Mouse (Mus musculus): ENCODE results near the gene Nrxn2. TPM values are rescaled to one million over a fixed set of nuclear protein-coding genes. Genes with fewer than 3 reads are reported as not detected.

Nrxn2 gene
- polyA plus RNA-seq, 1 experiment from 2014 or later = 2.5 TPM

DNA sequence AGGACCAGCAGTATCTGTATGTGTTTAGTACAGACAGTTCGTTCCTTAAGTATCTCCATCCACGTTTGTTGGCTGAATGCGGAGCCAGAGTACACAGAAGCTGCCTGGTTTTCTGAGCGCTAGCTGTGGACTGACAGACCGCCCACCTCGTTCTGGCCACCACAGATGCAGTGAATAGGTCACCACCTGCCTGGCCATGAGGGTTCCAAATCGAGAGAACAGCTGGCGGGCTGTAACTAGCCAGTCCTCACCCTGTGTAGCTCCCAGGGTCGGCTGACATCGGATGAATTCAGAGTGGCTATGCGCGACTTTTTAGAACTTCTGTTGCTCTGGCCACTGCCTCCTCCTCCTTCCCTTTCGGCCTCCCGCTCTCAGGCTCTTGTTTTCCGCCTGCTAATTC lies 56.2 kb downstream of the Nrxn2 start:
- Histone ChIP-seq H3K4me1 (ENCODE audit: control insufficient read depth, insufficient read depth, low read length) (0 out of 2 replicates have a peak, but pooled peaks cover 4% of the 10 kb centered on the region), H3K9me3 (ENCODE audit: control insufficient read depth, low read depth, low read length) (no peaks in the 10 kb centered on the region), H3K4me3 (ENCODE audit: low read depth, low read length) (no peak overlapping the region), H3K27ac (ENCODE audit: low read length) (no peak overlapping the region), H3K36me3 (ENCODE audit: control insufficient read depth, insufficient read depth, low read length) (no peaks in the 10 kb centered on the region), H3K9ac (replicated peaks; ENCODE audit: low read depth, low read length) (no peak overlapping the region), H3K27me3 (ENCODE audit: control insufficient read depth, insufficient read depth, low read length) (no peaks in the 10 kb centered on the region), H3K4me2 (replicated peaks; ENCODE audit: low read depth, low read length) (no peak overlapping the region)
- 38% methylated on average over 15 of the region's 15 CpGs for WGBS
- ATAC-seq (ENCODE audit: insufficient number of reproducible peaks, insufficient read depth, low FRiP score, low read depth) = no peak

DNA sequence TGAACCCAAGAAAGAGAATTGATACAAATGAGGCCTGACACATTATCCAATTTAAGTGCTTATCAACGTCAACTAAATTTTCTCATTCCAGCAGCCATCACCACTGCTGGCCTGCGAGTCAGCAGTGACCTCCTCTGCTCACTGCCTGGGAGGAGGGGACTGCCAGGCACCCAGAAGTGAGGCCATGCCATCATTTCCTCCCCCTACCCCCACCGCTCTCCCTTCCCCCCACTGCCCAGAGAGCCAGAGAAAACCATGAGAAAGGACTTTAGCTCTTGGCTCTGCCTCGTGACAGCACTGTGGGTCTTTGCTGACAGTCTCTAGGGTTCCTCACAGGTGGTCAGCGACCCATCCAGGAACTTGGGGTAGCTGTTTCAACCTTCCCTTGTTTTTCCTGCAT lies 56.6 kb downstream of the Nrxn2 start:
- Histone ChIP-seq H3K27ac (ENCODE audit: low read length) (no peak overlapping the region), H3K9me3 (ENCODE audit: control insufficient read depth, low read depth, low read length) (no peaks in the 10 kb centered on the region), H3K36me3 (ENCODE audit: control insufficient read depth, insufficient read depth, low read length) (no peaks in the 10 kb centered on the region), H3K4me3 (ENCODE audit: low read depth, low read length) (no peak overlapping the region), H3K4me1 (ENCODE audit: control insufficient read depth, insufficient read depth, low read length) (0 out of 2 replicates have a peak, but pooled peaks cover 4% of the 10 kb centered on the region), H3K27me3 (ENCODE audit: control insufficient read depth, insufficient read depth, low read length) (no peaks in the 10 kb centered on the region), H3K9ac (replicated peaks; ENCODE audit: low read depth, low read length) (no peak overlapping the region), H3K4me2 (replicated peaks; ENCODE audit: low read depth, low read length) (no peak overlapping the region)
- 41% methylated on average over 5 of the region's 5 CpGs for WGBS
- no peak for ATAC-seq (ENCODE audit: insufficient number of reproducible peaks, insufficient read depth, low FRiP score, low read depth)

DNA sequence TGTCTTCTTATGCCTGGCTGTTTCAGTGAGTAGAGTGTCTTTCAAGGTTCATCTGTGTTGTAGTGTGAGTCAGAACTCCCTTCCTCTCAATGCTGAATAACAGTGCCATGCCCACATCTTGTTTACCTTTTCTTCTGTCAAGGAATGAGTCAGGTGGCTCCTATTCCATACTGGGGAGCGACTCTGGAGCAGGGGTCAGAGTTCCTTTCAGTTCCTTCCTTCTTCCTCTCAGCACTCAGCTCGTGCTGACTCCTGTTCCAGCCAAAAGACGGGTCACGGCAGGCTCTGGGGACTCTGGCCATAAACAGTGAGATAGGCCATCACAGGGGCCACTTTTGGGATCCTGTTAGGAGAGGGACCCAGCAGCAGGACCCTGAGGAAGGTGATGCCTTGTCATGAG lies 58.5 kb downstream of the Nrxn2 start:
- WGBS = 41% methylated on average over 4 of the region's 4 CpGs
- peak; percentile 54 for ATAC-seq (ENCODE audit: insufficient number of reproducible peaks, insufficient read depth, low FRiP score, low read depth)
- no peak overlapping the region for H3K9ac ChIP-seq (replicated peaks; ENCODE audit: low read depth, low read length)
- no peaks in the 10 kb centered on the region for H3K9me3 ChIP-seq (ENCODE audit: control insufficient read depth, low read depth, low read length)
- H3K27ac ChIP-seq (ENCODE audit: low read length) = no peak overlapping the region
- H3K4me1 ChIP-seq (ENCODE audit: control insufficient read depth, insufficient read depth, low read length) = 0 out of 2 replicates have a peak, but pooled peaks cover 4% of the 10 kb centered on the region
- H3K4me3 ChIP-seq (ENCODE audit: low read depth, low read length) = no peak overlapping the region
- no peak overlapping the region for H3K4me2 ChIP-seq (replicated peaks; ENCODE audit: low read depth, low read length)
- no peaks in the 10 kb centered on the region for H3K36me3 ChIP-seq (ENCODE audit: control insufficient read depth, insufficient read depth, low read length)
- H3K27me3 ChIP-seq (ENCODE audit: control insufficient read depth, insufficient read depth, low read length) = no peaks in the 10 kb centered on the region

DNA sequence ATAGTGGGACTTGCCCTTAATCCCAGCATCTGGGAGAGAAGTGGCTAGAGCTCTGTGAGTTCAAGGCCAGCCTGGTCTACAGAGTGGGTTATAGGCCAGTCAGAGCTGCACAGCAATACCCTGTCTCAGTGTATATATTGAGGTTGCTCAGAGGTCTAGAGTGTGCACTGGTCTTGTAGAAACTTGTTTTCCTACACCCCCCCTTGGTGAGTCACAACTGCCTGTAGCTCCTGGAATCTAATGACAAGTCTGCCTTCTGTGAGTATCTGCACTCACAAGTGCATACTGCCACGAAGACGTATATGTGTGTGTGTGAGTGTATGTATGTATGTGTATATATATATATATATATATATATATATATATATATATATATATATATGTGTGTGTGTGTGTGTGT lies 60.0 kb downstream of the Nrxn2 start:
- Histone ChIP-seq H3K4me3 (ENCODE audit: low read depth, low read length) (no peak overlapping the region), H3K4me1 (ENCODE audit: control insufficient read depth, insufficient read depth, low read length) (0 out of 2 replicates have a peak, but pooled peaks cover 4% of the 10 kb centered on the region), H3K9me3 (ENCODE audit: control insufficient read depth, low read depth, low read length) (no peaks in the 10 kb centered on the region), H3K9ac (replicated peaks; ENCODE audit: low read depth, low read length) (no peak overlapping the region), H3K4me2 (replicated peaks; ENCODE audit: low read depth, low read length) (no peak overlapping the region), H3K27ac (ENCODE audit: low read length) (no peak overlapping the region), H3K27me3 (ENCODE audit: control insufficient read depth, insufficient read depth, low read length) (no peaks in the 10 kb centered on the region), H3K36me3 (ENCODE audit: control insufficient read depth, insufficient read depth, low read length) (no peaks in the 10 kb centered on the region)
- ATAC-seq (ENCODE audit: insufficient number of reproducible peaks, insufficient read depth, low FRiP score, low read depth) = no peak
- 82% methylated on average over 2 of the region's 2 CpGs for WGBS

DNA sequence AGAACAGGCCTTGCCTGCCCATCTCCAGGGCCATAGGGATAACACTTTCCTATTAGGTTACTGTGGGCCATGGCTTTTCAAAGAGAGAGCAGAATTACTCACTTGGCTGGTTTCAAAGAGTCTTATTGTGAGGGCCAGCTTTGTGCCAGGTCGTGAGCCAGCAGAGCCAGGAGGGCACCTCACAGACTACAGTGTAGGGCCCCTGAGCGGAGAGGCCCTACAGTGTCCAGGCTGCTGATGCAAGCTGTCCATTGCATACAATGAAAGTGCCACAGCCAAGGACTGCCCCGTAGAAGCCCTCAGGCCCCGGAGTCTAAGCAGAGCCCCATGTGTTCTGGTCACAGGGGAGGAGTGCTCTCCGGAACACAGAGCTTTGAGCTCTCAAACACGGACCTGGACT lies 64.4 kb downstream of the Nrxn2 start:
- no peak overlapping the region for H3K4me3 ChIP-seq (ENCODE audit: low read depth, low read length)
- H3K9ac ChIP-seq (replicated peaks; ENCODE audit: low read depth, low read length) = no peak overlapping the region
- H3K4me1 ChIP-seq (ENCODE audit: control insufficient read depth, insufficient read depth, low read length) = no peaks in the 10 kb centered on the region
- H3K4me2 ChIP-seq (replicated peaks; ENCODE audit: low read depth, low read length) = no peak overlapping the region
- H3K27ac ChIP-seq (ENCODE audit: low read length) = no peak overlapping the region
- ATAC-seq (ENCODE audit: insufficient number of reproducible peaks, insufficient read depth, low FRiP score, low read depth) = no peak
- no peaks in the 10 kb centered on the region for H3K27me3 ChIP-seq (ENCODE audit: control insufficient read depth, insufficient read depth, low read length)
- H3K9me3 ChIP-seq (ENCODE audit: control insufficient read depth, low read depth, low read length) = no peaks in the 10 kb centered on the region
- WGBS = 86% methylated on average over 6 of the region's 6 CpGs
- H3K36me3 ChIP-seq (ENCODE audit: control insufficient read depth, insufficient read depth, low read length) = no peaks in the 10 kb centered on the region

DNA sequence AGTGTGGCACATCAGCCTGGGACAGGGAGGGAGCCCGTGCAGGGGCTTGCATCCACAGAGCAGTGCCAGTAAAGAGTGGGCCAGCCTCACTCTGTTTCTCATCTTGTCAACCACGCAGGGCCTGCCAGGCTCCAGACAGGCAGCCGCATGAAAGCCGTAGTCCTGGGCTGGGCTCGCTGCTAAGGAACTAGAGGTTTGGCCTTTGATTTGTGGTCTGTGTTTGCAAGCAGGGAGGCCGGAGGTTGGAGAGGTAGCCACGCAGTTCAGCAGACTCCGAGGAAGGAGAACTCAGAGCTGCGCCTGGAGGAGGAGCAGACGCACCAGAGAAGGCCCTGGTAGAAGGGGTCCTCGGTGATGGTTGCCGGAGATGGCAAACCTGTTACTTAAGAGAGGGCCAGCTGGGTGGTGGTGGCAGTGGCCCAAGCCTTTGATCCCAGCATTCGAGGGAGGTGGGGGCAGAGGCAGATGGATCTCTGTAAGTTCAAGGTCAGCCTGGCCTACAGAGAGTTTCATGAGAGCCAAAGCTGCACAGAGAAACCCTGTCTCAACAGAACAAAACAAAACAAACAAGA lies 66.6 kb downstream of the Nrxn2 start:
- Histone ChIP-seq H3K4me3 (ENCODE audit: low read depth, low read length) (no peak overlapping the region), H3K27ac (ENCODE audit: low read length) (no peak overlapping the region), H3K36me3 (ENCODE audit: control insufficient read depth, insufficient read depth, low read length) (no peaks in the 10 kb centered on the region), H3K9ac (replicated peaks; ENCODE audit: low read depth, low read length) (no peak overlapping the region), H3K9me3 (ENCODE audit: control insufficient read depth, low read depth, low read length) (no peaks in the 10 kb centered on the region), H3K4me2 (replicated peaks; ENCODE audit: low read depth, low read length) (no peak overlapping the region), H3K27me3 (ENCODE audit: control insufficient read depth, insufficient read depth, low read length) (no peaks in the 10 kb centered on the region), H3K4me1 (ENCODE audit: control insufficient read depth, insufficient read depth, low read length) (no peaks in the 10 kb centered on the region)
- ATAC-seq (ENCODE audit: insufficient number of reproducible peaks, insufficient read depth, low FRiP score, low read depth) = no peak
- 78% methylated on average over 13 of the region's 13 CpGs for WGBS

DNA sequence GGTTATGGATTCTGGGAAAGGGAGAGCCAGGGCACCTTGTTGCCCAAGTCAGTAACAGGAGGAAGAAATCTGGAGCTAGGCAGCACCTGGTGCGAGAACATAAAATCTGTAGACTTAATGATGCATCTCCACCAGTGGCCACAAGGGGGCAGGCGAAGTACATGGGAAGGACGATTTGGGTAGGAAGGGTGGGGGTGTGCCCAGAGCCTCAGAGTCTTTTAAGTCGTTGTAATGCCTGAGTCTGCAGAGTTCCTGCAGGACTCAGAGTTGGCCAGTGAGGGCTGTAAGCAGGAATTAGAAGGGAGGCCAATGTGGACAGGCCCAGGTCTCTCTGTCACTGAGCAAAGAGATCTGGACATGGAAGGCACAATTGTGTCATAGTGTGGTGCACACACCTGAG lies 70.5 kb downstream of the Nrxn2 start:
- WGBS = 0% methylated on average over 4 of the region's 4 CpGs

DNA sequence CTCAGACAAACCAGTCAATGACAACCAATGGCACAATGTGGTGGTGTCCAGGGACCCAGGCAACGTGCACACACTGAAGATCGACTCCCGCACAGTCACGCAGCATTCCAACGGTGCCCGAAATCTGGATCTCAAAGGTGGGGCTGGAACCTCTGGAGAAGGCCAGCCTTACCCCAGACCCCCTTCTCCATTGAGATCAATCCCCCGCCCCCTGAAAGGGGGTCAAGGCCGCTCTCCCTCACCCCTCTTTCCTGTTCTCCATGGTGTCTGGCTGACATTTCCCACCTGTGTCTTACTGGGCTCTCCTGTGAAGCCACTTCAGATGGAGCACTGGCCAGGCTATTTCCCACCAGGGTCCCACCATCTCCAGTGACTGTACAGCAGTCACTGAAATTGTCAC lies 73.0 kb downstream of the Nrxn2 start:
- H3K36me3 ChIP-seq (ENCODE audit: control insufficient read depth, insufficient read depth, low read length) = no peaks in the 10 kb centered on the region
- no peak overlapping the region for H3K4me2 ChIP-seq (replicated peaks; ENCODE audit: low read depth, low read length)
- no peak overlapping the region for H3K27ac ChIP-seq (ENCODE audit: low read length)
- no peak overlapping the region for H3K9ac ChIP-seq (replicated peaks; ENCODE audit: low read depth, low read length)
- H3K4me1 ChIP-seq (ENCODE audit: control insufficient read depth, insufficient read depth, low read length) = no peaks in the 10 kb centered on the region
- ATAC-seq (ENCODE audit: insufficient number of reproducible peaks, insufficient read depth, low FRiP score, low read depth) = no peak
- H3K9me3 ChIP-seq (ENCODE audit: control insufficient read depth, low read depth, low read length) = no peaks in the 10 kb centered on the region
- H3K27me3 ChIP-seq (ENCODE audit: control insufficient read depth, insufficient read depth, low read length) = peaks cover 12% of the 10 kb centered on the region; the same call in 1 of the 2 replicates
- 71% methylated on average over 8 of the region's 8 CpGs for WGBS
- H3K4me3 ChIP-seq (ENCODE audit: low read depth, low read length) = no peak overlapping the region

More for the DNA sequence above, 70.5 kb downstream of the Nrxn2 start:
- H3K27ac ChIP-seq (ENCODE audit: low read length) = no peak overlapping the region
- H3K36me3 ChIP-seq (ENCODE audit: control insufficient read depth, insufficient read depth, low read length) = no peaks in the 10 kb centered on the region
- 0 out of 2 replicates have a peak, but pooled peaks cover 7% of the 10 kb centered on the region for H3K27me3 ChIP-seq (ENCODE audit: control insufficient read depth, insufficient read depth, low read length)
- no peak for ATAC-seq (ENCODE audit: insufficient number of reproducible peaks, insufficient read depth, low FRiP score, low read depth)
- no peak overlapping the region for H3K4me3 ChIP-seq (ENCODE audit: low read depth, low read length)
- H3K9me3 ChIP-seq (ENCODE audit: control insufficient read depth, low read depth, low read length) = no peaks in the 10 kb centered on the region
- H3K4me1 ChIP-seq (ENCODE audit: control insufficient read depth, insufficient read depth, low read length) = no peaks in the 10 kb centered on the region
- H3K9ac ChIP-seq (replicated peaks; ENCODE audit: low read depth, low read length) = no peak overlapping the region
- H3K4me2 ChIP-seq (replicated peaks; ENCODE audit: low read depth, low read length) = no peak overlapping the region

DNA sequence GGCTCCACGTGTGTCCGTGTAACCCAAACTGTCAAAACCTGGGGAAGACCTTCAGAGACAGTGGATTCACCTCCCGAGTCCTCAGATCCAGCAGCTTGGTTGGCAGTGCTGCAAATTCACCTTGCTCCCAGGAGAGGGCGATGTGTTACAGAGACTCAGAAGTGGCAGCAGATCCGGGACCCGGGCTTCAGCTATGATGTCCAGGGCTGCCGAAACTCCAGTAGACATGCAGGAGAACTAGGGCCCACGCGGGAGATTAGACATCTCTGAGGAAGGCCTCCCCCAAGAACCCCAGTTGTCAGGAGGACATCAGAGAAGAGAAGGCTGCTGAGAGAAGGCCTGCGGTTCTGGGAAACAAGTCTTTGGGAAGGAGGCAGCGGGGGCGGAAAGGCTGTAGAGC lies 73.6 kb downstream of the Nrxn2 start:
- H3K27me3 ChIP-seq (ENCODE audit: control insufficient read depth, insufficient read depth, low read length) = peaks cover 12% of the 10 kb centered on the region; the same call in 1 of the 2 replicates
- no peak overlapping the region for H3K27ac ChIP-seq (ENCODE audit: low read length)
- H3K36me3 ChIP-seq (ENCODE audit: control insufficient read depth, insufficient read depth, low read length) = no peaks in the 10 kb centered on the region
- no peak overlapping the region for H3K9ac ChIP-seq (replicated peaks; ENCODE audit: low read depth, low read length)
- H3K4me3 ChIP-seq (ENCODE audit: low read depth, low read length) = no peak overlapping the region
- H3K4me1 ChIP-seq (ENCODE audit: control insufficient read depth, insufficient read depth, low read length) = no peaks in the 10 kb centered on the region
- ATAC-seq (ENCODE audit: insufficient number of reproducible peaks, insufficient read depth, low FRiP score, low read depth) = no peak
- H3K4me2 ChIP-seq (replicated peaks; ENCODE audit: low read depth, low read length) = no peak overlapping the region
- no peaks in the 10 kb centered on the region for H3K9me3 ChIP-seq (ENCODE audit: control insufficient read depth, low read depth, low read length)
- 22% methylated on average over 12 of the region's 12 CpGs for WGBS

All from stomach, embryonic 14.5 days (tissue).